Mouse (Mus musculus) c-Kit-negative CD71-positive TER-119-positive erythroid progenitor cells, embryonic 14.5 days (primary cell): ENCODE measurements at regions not wholly inside any gene's neighbourhood (a gene's known extent, or its start where the extent isn't known, plus 50 kb on each side); places are given as distances from the start of the nearest gene placed in this dataset.
A peak's percentile ranks its signal among the peaks of the same experiment; 100 is the strongest.

Experiments
- DNase-seq: peaks from one replicate; pipeline ENCODE4 v3.0.0-alpha.2; 2013; ENCODE audit warnings: low read depth, low spot score

DNA sequence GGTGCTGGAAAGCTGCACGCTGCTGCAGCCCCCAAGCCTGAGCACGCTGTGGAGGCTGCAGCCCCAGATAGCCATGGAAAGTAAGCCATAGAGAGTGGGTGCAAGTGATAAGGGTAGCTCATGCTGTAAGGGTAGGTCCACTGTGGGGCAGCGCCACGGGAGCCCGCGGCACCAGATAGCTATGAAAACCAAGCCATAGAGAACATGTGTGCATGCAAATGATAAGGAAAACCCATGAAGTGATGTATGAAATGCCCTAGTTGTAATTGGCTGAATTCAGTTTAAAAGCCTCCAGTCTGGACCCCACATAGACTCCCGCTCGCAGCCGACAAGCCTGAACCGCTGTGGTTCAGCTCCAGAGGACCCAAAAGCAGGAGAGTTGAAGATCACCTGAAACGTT, 58.8 kb upstream of the L3mbtl3 start:
- peak; percentile 17 for DNase-seq

DNA sequence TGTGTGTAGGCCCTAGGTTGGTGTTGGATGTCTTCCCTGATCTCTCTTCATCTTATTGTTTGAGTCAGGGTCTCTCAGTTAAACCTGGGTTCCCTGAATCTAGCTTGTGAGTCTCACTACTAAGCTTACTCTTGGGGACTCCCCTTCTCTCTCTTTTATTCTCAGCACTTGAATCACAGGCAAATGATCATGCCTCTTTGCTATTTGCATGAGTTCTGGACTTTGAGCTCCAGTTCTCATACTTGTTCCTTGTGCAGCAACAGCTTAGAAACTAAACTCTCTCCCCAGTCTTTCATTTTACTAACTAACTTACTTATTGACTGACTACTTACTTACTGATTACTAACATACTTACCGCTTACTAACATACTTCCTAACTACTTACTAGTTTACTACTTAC, 64.9 kb upstream of the L3mbtl3 start:
- DNase-seq: no peak

DNA sequence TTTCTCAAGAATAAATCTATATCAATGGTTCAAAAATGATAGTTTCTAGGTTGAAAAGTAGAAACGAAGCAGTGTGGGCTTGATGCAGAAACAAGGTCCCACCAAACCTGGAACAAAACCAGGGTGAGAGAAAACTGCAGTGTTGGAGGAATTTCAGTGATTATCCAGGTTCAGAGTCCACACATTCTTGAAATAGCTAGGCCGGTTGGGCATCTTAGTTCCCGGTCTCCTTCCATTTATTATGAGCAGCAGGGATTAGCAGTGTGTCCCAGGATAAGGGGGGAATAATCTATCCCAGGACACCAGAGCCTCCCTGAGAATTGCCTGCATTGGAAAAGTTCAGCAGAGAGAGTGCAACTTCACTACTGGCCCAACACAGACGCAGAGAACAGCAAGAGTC, 108.5 kb upstream of the L3mbtl3 start:
- no peak for DNase-seq

DNA sequence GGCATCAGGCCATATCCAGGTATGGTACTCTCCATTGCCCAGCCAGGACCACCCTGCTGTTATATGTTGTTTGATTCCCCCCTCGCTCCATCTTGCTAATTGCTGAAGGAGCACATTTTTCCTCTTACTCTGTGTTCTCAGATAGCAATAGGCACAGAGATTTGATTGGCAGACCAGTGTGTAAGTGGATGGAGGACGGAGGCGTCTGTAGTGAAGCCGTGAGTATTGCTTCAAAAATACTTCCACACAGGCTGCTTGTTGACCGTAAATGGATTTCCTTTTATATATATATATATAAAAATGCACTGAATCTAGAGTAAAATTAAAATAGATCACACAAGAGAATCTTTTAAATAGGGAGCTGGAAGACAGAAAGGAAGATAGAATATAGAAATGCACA, 115.6 kb upstream of the L3mbtl3 start:
- no peak for DNase-seq

DNA sequence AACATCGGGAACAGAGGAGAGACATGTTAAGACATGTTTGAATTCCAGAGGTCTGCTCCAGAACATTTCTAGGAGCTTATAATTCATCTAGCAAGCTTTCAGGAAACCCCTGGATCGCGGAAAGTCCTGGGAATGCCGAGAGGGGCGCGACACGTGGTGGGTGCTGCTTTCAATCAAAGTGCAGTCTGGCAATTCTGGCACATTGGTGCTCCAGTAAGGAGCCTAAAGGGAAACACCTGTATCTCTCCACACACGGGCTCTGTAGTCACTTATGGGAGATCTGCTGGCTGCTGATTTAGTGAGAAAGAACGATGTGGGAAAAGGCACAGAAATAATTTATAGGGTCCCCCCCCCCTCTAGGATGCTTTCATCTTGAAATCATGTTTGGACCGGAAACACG, 116.4 kb upstream of the L3mbtl3 start:
- no peak for DNase-seq

DNA sequence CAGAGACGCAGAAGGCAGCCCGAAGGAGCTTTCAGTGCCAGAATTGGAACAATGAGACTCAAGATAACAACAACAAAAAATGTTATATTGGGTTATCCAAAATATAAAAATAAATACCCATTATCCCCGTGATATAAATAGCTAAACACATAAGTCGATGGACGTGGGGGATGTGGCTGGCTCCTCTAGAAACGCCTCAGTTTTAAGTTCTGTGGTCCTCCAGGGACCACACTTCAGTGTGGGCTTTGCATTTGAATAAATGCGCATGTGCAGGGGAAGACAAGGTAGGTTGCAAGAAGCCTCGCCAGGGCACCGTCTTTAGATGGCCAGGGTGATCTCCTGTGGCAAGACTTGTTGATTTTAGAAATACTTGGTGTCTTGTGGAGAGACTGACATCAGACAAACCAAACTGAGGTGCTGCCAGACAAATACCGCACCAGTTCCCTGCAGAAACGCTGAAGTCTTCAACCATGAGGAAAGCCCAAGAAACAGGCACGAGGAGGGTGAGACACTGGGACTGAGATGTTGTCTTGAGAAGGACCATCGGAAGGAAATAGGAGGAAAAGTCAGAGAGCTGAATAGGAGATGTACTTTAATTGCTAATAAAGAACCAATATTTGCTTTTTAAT, 117.2 kb upstream of the L3mbtl3 start:
- DNase-seq: no peak

DNA sequence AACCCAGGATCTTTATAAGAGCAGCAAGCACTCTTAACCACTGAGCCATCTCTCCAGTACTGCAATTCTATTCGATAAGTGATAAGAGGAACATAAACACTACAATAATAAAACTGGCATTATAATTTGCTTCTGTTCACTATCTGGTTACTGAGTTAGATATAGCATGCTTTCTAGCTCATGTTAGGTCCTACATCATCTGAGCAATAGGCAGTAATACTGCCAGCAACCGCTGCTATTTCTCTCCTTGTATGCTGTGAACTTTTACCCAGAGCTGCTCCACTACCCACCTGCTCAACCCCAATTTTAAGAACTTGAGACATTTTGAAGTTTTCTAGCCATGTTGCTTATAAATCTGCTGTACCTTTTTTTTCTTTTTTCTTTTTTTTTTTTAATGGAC, 118.0 kb upstream of the L3mbtl3 start:
- DNase-seq: no peak

DNA sequence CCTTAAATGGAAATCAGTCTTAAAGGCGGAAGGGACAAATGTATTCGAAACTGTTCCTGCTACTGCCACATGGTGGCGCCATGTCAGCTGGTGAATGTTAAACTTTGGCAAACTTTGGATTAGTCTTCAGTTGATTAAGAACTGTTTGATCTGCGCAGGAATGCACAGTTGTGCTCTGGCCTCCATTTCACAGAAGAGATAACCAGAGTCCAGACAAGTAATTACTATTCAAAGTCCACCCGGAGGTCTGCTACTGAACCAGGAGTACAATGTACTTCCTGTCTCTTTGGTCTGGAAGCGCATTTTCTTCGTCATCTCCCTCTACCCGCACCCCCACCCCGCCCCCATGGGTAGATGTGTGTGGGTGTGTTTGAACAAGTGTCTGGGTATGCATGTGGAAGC, 118.6 kb upstream of the L3mbtl3 start:
- no peak for DNase-seq

DNA sequence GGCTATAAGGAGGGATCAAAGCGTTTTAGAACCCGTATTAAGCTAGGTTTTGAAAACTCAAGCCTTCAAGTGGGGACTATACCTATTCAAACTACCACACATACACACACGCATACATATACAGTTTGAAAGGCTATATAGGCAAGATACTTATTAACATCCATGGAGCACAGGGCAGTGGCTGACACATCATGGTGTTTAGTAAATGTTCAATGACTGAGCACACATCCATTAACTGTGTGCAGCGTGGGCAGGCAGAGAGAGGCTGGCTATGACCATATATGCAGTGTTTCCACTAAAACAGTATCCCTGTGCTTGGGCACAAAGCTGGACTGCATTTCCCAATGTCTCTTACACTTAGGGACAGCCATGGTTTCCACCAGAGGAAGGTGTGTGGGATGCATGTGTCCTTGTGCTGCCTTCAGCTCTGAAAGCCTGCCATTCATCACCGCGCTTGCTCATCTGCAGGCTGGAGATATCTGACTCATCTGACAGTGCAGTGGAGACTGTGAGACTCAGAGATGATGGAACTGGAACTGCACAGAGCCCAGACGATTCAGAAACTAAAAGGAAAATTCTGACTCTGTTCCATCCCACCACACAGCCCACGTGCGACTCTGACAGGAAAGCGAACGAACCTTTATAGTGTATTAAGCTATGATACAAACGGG, 124.6 kb upstream of the L3mbtl3 start:
- no peak for DNase-seq

DNA sequence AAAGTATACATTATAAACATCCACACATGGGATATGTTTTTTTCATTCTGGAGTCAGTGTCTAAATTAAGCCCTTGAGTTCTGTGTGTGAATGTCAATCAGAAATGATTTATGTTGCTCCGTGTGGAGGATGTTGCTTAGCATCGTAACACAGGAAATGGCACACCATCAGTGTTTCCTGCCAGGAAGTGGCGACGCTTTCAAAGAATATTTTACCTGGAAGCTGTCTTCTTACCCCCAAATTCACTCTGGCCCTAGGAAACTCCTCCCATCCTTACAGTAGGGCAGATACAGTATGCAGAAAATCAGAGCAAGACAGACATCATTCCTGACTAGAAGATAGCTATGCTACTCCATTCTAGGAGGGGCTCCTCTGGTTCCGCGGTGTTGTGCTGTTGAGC, 145.1 kb upstream of the L3mbtl3 start:
- no peak for DNase-seq

DNA sequence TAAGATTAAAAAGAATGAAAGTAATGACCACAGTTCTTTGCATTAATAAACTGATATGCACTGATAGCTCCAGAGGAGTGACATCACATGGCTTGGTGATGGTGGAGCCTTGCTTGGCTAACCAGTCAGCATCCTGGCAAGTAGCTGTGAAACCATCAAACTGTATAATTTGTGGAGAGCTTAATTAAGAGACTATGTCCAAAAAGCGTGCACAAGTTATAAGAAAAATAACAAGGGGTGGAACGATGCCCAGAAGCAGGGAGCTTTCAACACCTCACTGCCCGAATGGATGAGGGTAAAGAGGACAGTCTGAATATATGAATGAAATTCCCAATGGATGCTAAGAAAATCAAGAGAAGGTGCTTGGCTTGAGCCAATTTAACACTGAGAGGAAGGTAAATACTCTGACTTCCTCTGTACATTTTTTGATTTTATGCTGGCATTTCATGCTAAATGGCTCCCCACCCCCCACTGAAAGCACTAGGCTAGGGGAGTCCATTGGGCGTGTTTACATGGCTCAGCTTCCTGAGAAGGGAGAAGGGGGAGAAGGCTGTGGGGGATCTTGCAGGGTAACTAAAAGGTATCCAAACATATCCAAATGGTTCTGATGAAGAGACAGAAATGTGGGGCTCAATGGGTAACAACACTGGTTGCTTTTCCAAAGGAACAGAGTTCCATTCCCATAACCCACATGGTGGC, 150.2 kb upstream of the L3mbtl3 start:
- DNase-seq: no peak

DNA sequence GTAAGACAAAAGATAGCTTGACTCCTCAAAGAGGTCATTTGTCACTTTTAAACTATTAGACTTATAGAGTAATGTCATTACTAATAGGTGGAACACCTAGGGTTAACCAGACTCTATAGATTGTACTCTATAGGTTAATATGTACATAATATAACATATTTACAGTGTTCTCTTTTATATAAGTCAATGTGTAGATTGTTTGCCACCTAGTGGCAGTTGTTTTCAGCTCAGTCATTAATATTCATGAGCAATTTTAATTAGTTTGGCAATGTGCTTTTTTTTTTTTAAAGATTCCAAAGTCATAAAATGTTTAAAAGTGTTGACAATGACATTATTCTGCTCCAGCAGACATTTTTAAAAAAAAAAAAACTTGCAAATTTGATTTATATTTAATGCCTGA, 164.4 kb upstream of the L3mbtl3 start:
- no peak for DNase-seq

DNA sequence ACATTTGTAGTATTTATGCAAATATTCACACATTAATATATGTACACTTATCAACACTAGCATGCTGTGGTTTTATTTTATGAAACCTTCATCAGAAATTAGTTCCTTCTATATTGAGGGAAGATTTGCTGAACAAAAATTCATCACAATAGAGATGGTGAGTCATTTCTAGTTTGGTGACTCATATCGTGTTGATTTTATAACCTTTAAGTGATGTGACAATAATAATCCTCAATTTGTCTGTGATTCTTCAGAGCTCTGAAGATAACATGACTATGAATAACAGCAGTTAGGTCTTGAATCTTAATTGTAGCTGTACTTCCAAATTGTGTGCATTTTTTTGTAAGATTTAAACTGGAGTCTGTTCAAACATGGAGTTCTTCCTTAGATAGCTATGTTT, 168.3 kb upstream of the L3mbtl3 start:
- no peak for DNase-seq

DNA sequence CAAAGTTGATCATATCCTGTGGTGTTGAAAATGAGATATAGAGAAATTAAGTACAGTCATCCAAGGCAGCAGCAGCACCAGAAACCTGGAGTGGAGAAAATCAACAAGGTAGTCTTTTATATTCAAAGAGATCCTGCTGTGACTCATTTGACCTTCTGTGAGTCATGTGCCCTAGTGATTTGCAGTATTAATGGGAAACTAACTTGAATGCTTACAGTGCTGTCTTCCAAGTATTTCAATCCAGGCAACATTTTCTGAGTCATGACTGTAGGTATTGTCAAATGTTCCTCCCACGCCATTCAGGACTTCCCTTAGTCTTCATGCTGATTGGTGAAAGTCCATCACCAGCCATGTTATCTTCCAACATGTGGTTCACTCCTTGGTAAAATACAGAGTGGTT, 169.0 kb upstream of the L3mbtl3 start:
- DNase-seq: no peak

DNA sequence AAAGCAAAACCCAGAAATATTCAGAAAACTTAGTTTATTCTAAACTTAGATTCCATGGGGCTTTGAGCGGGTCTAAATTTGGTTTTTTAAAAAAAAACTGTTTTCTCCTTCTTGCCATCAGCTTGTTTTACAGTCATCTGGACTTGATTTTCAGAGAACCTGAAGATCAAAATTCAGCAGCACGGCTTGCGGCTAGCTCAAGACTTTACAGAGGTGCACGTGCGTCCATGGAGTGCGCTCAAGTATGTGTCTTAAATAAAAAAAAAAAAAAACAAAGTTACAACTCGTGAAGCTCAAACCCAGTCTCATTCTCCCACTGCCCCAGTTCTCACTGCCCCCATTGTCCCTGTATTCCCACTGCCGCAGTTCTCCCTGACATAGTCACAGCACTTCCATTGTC, 180.5 kb upstream of the L3mbtl3 start:
- DNase-seq: no peak

DNA sequence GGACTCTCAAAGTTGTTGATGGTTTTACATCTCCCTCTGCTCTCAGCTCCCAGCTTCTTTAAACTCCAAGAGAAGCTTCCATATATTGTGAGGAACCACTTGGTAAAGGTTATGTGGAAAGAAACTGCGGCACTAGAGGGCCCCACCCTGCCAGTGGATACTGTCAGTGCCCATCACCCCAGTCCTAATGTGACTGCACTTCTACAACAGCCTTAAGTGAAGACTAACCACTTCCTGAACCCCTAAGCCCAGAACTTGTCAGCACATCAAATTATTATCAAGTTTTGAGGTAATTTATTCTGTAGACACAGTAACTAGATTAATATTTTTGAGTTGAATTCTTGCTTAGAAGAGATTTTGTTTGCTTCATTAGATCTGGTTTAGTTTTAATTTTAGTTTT, 182.3 kb upstream of the L3mbtl3 start:
- DNase-seq: no peak

DNA sequence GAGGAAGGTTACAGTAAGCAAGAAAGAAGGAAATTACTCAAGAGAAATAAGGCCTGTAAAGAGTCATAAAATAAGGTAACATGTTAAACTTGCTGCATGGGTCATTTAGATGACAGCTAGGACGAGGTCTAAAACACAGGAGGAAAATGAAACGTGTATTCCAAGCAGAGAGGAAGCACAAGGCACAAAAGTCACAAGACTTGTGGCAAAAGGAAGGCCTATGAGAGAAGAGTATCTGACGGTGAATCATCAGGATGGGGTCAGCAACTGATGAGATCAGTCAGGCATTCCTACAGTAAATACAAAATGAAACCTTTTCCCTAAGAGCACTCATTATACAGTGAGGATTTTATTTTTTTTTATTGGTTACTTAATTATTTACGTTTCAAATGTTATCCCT, 183.6 kb upstream of the L3mbtl3 start:
- no peak for DNase-seq

DNA sequence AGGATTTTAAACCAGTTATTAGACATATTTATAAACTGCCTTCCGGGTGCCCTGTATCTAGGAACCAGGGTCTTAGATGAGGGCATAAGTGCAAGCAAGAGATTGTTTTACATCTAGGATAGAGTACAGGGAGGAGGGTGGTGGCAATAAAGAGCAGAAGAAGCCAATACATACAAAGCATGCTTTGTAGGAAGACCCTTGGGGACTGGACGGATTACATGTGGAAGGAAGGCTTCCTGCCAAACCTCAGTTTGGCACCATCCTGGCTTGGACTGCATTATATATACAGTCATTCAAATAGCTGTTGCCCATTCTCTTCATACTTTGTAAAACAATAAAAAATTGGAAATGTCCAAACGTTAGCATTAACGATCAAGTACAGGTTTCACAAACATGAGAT, 184.7 kb upstream of the L3mbtl3 start:
- DNase-seq: no peak

DNA sequence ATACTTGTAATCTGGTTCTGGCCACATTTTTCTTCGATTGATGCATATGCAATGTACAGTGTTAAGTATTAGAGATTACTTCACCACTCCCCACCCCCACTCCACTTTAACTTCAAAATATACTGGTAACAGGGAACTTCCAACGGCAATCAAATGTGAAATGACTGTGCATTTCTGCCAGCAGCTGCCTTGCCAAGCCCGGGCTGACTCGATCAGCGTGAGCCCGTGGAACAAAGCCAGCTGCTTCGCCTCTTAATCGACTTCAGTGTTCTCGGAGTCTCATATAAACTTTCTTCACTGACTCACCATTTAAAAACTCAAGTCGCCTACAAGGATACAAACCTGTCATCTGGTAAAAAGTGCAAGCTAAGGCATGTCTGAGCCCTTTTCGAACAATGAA, 188.7 kb upstream of the L3mbtl3 start:
- no peak for DNase-seq

DNA sequence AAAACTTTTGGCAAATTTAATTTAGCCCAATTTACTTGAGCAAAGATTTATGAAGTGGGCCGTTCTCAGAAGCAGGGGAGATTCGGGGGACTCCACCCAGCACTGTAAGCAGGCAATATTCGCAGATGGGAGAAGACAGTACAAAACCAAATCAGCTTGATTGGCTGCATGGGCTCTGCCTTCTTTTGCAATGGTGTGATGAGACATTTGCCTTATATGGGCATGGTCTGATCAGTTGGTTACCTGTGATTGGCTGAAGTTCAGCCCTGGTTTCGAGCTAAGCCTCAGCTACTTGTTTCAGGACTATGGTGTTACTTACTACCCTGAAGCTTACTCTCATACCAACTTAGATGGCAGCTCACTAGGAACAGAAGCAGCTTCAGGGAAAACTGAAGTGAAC, 185.6 kb upstream of the Arhgap18 start:
- no peak for DNase-seq

DNA sequence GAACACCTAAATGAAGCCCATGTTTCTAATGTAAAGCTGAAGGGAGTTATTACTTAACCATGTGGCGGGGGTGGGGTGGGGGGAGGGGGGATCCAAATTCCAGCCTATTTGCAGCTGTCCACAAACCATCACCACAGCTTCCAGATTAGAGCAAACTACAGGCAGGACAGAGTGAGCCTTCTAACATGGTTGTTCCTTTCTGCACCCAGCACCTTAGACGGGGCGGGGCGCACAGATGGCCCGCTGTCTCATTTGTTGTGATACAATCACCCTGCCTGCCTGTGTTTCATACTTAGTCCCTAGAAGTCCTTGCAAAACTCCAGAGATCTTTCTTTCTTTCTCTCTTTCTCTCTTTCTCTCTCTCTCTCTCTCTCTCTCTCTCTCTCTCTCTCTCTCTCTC, 182.8 kb upstream of the Arhgap18 start:
- no peak for DNase-seq

DNA sequence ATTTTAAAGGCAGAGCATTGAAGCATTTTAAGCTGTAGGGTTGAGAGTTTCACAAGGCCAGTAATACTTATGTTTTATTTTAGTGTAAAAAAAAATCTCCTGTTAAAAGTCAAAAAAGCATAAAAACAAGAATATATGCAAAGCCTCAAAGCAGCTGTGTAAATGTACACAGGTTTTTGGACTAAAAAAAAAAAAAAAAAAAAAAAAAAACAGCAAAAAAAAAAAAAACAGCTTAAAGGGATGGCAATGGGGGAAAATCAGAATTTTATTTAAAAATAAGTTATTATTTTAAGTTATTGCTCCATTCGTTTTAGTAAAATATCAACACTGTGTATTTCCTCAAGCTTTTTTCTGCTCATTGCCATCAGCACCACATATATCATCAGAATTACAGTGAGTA, 181.8 kb upstream of the Arhgap18 start:
- no peak for DNase-seq

DNA sequence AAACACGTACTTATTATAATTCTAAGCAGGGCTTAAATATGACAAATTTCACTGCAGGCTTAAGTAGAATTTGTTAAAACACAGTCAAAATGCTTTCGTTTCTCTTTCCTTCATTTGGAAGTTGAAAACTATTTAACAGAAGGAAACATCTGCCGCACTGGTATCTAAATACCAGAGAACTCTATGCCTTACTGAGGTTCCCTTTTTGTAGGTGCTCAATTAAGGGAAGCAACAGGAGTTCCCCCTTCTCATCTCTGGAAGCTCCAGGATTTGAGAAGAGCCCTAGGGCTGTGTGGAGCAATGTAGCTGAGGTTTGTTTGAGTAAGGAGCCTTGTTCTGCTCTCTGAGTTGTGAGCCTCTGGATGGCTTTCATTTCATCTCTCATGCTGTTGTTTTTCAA, 177.1 kb upstream of the Arhgap18 start:
- DNase-seq: no peak
